Mouse (Mus musculus): Measurements from ENCODE around the gene Supt3. TPM values are rescaled to one million over a fixed set of nuclear protein-coding genes. Genes with fewer than 3 reads are reported as not detected.
A peak's percentile ranks its signal among the peaks of the same experiment; 100 is the strongest.

Gene Supt3
- total and polyA plus RNA-seq, 3 experiments: 6.4 to 30.1 (median 21.3) TPM

DNA sequence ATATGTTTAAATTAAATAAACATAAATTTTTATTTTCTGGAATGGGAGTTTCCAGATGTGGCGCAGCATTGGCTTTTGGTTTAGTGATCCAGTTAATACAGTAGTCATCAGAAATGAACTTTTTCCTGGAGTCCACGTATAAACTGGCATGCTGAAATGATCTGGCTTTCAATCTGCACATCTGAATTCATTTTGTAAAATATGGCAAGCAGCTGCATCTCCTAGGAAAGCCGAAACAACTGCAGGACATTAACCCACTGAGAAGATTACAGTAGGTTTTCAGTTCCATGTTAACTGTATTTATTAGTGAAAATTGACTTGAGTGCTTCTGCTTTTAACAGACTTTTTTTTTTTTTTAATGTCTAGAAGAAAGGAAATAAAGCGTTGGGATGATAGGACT is 5.4 kb downstream of the Supt3 start:
- no peak for DNase-seq

DNA sequence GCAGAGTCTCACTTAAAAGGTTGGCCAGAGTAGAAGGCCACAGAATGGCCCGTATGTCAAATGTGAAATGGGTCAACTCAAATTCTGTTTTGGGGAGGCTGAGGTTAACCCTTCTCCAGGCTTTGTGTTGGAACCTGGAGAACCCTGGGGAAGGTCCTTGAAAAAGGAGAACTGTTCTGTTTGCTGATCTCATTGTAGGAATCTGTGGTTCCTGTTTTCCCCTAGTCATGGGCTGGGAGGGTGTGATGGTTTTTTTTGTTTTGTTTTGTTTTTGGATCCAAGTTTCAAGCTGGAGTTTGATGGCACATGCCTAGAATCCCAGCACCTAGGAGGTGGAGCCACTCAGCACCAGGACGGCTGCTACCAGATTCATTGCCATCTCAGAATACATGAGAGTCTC is 6.2 kb downstream of the Supt3 start:
- no peak for DNase-seq

DNA sequence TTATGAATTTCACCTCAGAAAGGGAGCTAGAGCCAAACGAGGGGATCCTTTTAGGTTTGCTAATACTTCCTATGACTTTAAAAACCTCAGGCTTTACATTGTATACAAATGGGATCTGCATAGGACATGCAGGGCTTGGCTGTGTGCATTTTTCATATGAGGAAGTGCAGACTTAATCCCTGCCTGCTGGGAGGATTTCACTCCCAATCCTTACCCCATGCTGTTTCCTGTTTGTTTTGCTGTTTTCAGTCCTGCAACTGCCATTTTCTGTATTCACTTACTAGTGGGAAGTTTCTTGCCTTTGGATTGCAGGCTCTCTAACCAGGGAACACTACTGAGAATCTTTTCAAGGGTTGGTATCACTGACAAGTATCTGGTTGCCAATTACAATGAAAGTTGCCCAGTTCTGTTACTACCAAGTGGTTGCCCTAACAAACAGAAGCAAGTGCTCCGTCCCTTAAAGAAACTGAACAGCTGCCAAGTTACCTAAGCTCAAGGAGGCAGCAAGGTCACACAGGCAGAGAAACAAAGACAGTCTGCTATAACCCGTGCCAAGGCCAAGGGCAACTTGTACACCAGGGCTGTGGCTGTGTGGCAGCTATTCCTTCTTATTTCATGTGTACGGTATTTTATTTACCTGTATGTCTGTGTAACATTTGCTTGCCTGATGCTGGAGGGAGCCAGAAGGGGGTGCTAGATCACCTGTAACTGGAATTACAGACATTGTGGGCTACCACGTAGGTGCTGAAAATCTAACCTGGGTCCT is 12.2 kb downstream of the Supt3 start:
- DNase-seq: peak; percentile 29

DNA sequence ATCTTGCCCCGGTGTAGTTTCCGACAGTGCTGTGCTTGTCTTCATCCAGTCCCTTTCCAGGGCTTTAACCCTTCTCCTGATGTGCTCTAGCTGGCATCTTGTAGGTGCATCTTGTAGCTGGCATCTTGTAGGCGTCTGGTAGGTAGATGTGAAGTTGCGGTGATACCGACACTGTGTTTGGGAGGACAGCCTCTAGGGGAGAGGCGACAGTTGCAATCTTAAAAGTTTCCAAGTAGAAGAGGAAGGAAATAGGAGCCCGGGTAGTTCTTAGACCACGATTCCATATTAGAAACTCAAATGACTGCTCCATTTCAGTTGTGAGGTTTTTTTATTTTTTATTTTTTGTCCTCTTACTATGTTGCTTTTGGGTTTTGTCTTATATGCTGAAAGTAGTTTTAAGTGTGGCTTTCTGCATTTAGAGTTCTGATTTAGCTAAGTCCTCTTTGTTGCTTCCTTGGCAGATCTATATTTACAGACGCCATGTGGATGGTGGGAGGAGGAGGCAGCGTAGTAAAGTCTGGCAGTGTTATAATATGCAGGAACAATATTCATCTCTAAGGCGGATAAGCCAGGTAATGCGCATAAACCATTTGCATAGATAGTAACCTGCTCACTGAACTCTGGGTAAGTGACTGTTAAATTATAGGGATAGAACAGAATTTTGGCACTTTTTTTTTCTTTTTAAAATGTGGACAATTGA is 15.4 kb downstream of the Supt3 start:
- no peak for DNase-seq

DNA sequence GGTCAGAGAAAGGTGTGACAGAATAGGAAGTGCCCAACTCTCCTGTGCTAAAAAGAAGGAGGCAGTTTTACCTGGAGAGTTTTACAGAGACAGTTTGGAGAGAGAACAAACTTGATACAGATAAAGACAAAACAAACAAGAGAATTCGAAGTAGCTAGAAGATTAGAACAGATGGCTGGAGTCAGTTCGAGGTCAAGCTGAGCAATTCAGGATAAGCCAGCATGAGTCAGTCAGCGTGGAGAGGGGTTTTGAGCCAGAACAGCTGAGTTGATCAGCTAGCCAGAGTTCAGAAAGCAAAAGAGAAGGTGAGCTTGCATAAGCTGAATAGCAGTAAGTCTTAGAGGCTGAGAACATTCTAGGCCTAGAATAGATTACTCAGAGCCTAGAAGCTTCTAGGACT is 20.4 kb downstream of the Supt3 start:
- peak; percentile 75 for DNase-seq

DNA sequence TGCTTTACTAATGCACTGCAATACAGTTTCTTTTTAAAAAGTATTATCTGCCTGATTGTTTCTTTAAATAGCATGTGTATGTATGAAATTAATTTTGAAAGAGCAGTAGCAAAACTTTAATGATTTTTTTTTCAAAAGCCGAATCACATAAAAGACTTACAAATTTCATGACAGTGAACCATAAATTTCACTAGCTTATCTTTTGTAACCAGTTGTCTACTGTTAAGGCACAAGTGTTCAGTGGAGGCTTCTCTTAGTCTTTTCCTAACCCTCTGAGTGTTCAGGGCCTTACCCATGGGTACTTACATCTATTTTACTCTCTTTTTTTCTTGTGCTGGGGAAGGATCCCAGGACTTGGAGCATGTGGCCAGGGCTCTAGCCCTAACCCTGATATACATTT is 30.1 kb downstream of the Supt3 start:
- no peak for DNase-seq

DNA sequence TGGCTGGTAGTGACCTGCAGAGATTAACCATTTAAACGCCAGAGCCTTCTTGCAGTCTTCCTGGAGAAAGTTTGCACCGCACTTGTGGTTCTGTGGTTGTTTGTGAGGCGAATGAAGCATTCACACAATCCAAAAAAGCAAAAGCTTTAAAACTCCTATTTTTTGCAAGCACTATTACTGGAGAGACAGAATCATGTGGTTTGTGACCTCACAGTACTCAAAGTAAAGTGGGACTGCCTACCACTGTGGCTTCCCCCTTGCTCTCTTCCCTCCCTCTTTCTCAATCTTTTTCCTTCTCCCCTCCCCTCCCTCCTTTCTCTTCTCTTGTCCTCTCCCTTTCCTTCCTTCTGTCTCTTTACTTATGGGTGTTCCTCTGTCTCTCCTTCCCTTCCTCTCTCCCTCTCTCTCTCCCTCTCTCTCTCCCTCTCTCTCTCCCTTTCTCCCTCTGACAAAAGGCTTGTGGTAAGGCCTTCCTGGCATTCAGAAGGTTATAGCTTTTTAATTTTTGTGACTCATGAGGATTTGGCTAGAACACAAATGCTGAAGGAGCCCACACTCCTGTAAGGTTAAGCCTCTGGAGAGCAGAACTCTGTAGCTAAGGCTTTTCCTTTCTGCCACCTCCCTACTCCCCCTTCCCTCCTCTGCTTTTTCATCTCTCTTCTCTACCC is 37.7 kb downstream of the Supt3 start, which contains the start of gene Runx2:
TSS of gene Runx2 (minus strand) at position 290 of the 668 bp plus-strand sequence.
- DNase-seq: peak; percentile 31

DNA sequence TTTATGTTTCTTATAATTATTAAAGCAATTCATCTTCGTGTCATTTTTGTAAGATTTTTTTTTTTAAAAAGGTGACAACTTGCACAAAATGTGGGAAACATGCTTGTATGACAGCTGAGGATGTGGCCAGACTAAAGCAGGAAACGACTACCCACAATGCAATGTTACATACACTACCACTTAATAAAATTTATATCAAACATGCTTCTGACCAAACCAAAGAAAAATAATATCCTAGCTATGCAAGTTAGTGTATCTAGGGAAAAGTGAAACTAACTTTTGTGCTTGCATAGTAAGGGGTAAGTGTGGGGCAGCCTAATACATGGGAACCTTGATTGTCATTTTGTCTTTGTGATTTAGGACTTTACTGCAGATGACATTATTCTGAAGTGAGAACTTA is 41.9 kb downstream of the Supt3 start:
- no peak for DNase-seq

DNA sequence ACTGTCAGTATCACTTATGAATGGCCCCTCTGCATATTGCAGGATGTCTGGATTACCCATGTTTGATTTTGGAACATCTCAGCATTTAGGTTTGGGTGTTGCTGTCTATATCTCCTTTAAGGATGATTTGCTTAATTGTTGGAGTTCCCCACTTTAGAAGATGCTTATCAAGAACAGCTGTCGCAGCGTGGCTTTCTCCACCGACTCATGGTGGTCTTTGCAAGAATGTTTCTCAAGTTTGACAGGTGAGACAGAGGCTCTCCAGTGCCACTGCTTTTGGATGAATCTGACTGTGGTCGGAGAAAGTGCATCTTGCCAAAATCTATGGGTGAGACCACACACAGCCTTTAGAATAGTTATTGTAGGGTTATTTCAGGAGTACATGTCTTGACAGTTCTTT is 42.9 kb downstream of the Supt3 start:
- no peak for DNase-seq

DNA sequence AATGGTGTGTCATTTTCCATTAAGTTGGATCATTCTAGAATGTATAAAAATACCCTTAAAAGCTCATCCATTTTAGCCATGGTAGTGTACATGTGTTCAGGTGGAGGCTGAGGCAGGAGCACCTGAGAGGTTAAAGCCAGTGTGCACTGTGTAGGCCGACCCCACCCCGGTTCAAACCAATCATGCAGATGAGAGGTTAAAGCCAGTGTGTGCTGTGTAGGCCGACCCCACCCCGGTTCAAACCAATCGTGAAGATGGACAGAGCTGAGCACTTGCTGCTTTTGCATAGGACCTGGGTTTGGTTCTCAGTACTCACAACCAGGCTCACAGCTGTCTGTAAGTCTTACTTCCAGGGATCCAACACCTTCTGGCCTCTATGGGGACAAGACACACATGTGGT is 45.0 kb downstream of the Supt3 start:
- DNase-seq: no peak

DNA sequence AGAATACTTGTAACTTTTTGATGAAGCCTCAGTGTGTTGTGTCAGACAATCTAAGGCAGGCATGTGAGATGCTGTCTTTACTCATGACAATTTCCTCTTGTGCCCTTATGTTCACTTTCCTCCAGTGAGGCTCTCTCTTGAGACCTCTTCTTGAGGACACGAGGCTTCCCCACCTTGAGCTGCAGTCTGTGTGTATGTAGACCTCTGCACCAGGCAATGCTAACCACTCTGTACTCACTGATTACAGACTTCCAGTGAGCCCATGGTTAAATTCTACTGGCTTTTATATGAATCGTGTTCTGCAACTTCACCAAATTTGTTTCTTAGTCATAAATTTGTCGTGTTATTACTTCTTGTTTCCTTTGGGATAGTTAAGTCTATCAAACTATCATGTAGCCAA is 50.2 kb downstream of the Supt3 start:
- no peak for DNase-seq

DNA sequence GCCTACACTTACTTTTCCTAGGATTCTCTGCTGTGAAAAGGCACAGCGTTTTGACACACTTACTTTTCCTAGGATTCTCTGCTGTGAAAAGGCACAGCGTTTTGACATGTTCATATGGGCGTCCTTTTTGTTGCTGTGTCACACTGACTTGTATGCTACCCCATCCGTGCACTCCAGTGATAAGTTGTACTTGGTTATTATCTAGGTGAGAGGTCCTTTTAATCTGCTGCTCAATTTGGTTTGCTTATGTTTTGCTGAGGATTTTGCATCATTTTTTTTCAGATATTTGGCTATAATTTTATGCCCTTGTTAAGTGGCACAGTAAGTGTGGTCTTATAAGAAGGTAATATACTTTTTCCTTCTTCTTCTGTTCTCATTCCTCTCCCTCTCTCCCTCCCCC is 51.0 kb downstream of the Supt3 start:
- DNase-seq: no peak

DNA sequence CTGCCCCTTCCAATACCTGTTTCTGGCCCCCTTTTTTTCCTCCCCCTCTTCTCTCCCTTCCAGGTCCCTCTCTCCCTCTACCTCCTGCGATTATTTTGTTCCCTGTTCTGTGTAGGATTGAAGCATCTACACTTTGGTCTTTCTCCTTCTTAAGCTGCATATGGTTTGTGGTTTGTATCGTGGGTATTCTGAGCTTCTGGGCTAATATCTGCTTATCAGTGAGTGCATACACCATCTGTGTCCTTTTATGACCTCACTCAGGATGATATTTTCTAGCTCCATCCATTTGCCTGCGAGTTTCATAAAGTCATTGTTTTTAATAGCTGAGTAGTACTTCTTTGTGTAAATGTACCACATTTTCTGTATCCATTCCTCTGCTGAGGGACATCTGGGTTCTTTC is 52.6 kb downstream of the Supt3 start:
- no peak for DNase-seq

DNA sequence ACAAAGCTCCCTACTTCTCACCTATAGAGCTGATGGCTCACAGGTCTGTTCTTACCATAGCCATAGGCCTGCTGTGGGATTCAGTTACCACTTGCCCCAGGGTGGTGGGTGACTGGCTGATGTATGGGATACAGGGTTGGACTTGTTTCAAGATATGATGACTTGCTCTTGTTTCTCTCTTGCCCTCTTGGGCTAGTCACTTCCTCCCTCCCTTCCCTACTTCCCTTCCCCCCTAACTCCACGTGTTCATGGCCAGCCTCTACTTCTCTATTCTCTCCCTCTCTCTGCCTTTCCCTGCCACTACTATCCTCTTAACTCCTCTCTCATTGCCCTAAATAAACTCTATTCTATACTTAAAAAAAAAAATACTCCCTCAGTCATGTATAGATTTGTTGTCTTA is 54.2 kb downstream of the Supt3 start:
- DNase-seq: no peak

DNA sequence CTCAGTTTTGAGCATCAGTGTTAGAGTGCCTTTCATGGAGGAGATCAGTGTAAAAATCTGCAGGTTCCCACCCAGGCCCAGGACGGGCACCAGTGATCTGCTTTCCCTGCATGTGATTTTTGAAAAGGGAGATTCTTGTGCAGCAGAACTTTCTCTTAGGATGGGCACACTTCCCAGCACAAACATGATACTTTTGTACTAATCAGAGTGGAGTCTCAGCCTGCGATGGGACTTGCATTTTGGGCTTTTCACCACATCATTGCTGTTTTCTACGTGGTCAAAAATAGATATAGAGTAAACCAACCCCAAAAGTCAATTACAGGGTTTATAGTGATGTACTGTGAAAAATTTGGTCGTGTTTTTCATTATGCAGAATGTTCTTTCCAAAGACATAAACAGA is 65.2 kb downstream of the Supt3 start:
- no peak for DNase-seq

DNA sequence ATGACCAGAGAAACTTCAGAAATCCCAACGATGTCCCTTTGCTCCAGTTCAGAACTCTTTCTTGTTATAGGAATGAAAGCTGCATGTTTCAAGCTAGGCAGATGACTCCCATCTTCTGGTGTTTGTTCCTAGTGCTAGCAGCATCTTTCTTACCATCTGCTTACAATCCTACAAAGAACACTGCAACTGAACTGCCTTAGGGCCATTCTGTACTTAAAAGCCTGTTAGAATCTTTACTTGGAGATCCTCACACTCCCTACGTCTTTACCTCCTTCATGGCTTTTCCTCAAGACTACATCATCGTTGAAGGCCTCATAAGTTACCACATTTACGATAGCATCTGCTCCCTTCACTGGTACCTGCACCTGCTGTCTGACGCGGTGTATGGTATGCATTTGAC is 86.2 kb downstream of the Supt3 start:
- no peak for DNase-seq

DNA sequence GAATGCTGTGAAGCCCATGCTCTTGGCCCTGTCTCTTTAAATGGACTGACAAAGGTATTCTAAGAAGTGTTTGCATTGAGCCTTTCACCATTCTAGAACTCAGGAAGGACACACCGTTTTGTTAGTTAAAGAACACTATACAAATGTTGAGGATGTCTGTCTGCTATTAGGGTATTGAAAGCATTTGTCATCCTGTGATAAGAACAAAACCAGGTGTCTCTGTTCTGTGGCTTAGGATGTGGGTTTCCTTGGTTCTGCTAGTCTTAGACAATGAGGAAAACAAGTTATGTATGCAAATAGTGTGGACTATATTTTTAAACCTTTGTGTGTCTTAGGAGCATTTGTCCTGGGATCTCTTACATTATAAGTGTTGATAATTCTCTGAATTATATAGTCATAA is 116.6 kb downstream of the Supt3 start:
- DNase-seq: no peak

DNA sequence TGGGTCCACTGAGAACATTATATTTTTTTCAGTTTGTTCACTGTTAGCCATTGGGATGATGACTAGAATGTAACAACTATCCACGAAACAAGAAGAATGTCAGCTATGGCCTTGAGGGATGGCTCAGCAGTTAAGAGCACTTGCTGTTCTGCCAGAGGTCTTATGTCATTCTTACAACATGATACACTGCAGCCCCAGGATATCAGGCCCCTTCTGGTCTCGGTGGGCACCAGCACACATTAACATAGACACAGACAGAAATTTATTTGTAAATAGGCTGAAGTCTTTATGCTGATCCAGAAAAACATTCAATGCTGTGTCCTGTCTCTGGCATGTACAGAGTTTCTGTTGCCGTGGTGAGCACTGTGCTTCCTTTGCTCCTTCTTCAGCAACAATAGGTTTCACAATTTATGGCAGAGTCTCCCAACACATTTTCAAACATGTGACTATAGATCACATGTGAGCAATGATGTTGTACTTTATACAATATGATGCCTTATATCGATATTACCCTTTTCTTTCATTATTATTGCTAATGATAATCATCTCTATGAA is 166.7 kb downstream of the Supt3 start:
- peak; percentile 73 for DNase-seq

DNA sequence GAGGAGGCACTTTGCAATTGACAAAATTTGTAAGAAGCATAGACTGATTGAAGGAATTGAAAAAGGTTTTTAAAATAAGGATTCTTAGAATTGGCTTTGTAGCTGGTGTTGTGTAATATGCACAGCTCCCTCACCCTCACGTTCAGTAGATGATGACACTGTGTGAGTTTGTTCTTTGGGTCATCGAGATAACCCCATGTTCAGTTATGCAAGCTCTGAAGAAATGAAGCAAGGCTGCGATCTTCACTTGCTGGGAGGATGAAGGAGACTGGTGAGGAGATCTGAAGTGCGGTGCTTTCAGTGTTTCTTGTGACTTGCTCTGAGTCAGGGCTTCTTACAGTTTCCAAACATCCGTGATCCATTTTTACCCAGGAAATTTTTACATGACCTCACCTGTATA is 168.4 kb downstream of the Supt3 start:
- peak; percentile 67 for DNase-seq

DNA sequence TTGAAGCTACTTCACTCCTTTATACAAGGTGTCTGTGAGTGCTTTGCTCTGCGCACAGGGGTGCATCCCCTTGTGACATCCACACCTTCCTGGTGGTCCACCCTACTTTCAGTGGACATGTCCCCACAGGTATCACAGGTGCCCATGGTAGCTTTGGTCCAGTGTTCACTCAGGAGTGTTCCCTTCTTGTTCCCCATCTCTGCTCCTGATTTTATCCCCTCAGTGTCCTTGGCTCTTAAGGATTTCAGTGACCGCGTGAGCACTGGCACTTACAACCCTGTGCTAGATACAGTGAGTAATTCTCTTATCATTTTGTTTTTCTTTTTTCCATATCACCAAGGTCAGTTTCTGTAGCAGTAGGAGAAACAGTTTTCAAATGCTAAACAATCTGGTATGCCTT is 171.4 kb downstream of the Supt3 start:
- peak; percentile 62 for DNase-seq

DNA sequence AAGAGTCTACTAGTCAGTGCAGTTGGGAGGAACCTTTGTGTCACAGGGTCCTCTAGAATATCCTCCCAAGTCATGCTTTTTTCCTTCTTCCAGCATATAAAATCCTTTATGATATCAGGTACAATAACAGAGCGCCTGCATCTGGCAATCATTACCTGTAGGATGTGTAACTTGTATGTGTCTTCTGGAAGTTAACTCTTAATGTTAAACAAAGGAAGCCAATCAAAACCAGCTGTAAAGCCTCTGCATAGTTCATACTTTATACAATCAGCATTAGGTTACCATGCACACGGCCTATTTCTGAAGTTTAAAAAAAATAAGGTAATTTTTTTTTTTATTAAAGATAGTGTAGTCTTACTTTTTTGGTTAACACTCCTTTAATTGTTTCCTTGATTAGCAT is 179.7 kb downstream of the Supt3 start:
- DNase-seq: no peak

DNA sequence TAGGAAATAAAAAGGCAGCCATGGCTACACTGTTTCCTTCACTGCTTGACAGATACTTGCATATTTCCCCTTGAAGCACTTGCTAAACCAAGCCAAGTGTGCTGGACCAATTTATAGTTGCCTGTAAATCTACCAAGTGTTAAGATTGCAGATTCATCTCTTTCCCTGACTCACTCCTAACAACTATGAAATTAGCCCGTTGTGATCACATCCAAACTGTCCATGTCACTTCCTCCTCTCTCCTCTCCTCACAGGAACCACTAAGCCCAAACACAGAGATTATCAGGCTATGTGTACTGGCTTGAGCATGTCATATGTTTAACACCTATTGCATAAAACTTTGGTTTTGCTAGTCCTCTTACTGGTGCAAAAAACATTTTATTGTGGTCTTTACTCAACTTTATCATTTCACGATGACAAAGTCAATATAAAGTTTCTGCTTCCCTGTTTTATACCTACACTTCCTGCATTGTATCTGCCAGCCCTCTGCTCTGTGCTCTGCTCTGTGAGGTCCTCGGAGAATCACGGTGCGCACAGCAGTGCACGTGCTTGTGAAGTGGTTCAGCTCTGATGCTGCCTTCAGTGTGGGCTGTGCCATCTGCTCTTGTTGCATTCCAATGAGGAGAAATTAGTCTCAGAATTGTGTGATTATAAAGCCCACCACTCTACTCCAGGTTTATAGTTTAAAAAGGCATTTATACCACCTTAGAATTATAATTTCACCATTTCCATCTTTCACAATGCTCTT is 186.3 kb downstream of the Supt3 start:
- no peak for DNase-seq

All from adrenal gland, adult 2 months (tissue).